Mouse (Mus musculus) kidney, adult 8-10 months (tissue): Measurements from ENCODE around the gene Carns1.
"Not testable (repeated sequence)": the region's sequence is repeated elsewhere in the genome, so short reads cannot be mapped to it uniquely, and the experiment has no call there.

Source experiments
- DNase-seq, 2 experiments: peaks; one replicate each; pipeline ENCODE4 v3.0.0; 2022

Carns1 gene

DNA sequence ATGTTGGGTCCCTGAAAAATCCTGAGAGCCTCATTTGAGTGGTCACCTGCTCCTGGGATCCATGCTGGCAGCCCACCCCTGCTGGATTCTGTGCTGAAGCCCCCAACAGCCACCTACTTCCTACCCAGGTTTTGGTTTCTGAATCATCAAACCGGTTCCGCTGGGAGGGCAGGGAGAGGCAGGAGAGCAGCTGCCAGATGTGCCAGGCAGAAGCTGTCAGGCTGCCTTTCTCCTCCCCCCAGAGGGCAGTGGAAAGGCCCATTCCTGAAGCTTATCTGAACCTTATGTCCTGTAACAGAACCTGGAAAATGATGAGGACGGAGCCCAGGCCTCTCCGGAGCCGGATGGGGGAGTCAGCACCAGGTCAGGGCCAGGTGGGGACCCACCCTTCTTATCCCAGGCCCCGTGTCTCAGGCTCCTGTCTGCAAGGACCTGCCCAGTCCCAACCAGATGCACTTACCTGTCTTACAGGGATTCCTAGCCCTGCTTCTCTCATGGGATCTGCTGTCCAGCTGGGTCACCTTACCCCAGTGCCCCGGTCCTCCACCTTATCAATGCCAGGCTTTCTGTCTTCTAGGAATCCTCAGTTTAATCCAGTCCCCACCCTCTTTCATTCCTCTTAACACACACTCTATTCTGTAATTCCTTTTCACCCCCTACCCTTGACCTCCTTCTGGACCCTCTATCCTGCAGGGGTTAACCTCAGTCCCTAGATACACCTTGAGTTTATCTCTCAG lies 48.4 kb downstream of the Carns1 start:
- no peak for DNase-seq

DNA sequence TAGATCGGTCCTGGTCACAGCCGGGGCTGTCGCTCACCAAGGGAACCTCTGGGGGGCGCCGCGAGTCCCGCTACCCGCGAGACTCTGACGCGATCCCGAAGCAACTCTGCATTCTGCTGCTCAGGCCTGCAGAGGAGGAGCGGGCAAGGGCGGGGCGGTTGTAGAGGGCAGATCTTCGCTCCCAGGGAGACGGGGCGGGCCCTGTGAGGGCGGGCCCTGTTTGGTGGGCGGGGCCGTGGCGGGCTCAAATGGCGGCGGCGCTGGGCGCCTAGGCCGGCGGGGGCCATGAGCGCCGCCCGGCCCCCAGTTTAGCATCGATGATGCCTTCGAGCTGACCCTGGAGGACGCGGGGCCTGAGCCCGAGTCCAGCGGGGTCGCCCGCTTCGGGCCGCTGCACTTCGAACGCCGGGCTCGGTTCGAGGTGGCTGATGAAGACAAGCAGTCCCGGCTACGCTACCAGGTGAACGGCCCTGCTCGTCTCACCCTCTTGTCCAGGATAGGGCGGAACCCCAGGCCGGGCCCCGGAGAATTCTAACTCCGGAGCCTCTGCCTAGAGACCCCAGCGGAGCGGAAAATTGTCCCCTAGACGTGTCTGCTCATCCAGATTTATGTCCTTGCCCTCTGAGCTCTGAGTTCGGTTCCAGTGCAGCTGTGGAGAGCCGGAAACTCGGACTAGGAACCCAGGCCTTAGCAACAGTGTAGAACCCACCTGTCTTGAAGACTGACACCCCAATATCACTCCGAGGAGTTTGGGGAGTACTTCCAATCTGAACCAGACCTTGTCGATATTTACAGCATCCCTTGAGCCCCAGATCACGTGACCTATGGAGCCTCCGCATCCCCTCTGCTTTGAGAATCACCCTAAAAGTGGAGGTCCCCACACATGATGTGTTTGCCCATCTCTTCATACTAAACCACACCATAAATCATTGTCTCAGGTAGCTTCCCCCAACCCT lies 49.3 kb downstream of the Carns1 start, which contains the start of gene Aip:
Aip (minus strand) TSS at position 118 of the 956 bp plus-strand sequence.
- peak; percentile 98 to 99 for DNase-seq

DNA sequence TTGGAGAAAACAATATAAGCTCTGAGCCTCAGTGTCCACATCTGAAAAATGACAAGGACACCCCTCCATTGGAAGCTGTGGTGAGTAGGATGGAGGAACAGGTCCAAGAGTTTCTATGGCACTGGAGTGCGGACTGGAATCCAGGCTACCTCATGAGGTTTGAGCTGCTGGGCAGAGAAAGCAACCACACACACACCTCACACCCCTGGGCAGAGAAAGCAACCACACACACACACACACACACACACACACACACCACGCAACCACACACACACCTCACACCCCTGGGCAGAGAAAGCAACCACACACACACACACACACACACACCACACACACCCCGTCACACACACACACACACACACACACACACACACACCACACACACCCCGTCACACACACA lies 50.0 kb downstream of the Carns1 start:
- not testable (repeated sequence) for DNase-seq

DNA sequence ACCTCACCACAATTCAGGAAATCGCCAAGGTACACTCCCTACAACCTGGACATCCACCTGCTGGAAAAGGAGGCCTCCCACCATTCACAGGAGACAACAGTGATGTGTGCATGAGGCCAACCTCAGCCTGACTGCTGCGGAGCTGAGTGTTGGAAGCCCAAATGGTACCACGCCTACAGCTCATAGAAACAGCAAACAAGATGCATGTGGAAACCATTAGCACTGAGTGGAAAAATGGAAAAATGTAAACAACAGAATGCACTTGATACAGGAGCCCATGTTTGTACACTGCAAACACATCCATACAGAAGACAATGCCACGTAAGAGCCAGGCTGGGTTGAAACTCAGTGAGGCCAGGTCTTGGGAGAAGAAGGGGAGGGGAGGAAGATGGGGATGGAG lies 50.8 kb downstream of the Carns1 start:
- DNase-seq = no peak

DNA sequence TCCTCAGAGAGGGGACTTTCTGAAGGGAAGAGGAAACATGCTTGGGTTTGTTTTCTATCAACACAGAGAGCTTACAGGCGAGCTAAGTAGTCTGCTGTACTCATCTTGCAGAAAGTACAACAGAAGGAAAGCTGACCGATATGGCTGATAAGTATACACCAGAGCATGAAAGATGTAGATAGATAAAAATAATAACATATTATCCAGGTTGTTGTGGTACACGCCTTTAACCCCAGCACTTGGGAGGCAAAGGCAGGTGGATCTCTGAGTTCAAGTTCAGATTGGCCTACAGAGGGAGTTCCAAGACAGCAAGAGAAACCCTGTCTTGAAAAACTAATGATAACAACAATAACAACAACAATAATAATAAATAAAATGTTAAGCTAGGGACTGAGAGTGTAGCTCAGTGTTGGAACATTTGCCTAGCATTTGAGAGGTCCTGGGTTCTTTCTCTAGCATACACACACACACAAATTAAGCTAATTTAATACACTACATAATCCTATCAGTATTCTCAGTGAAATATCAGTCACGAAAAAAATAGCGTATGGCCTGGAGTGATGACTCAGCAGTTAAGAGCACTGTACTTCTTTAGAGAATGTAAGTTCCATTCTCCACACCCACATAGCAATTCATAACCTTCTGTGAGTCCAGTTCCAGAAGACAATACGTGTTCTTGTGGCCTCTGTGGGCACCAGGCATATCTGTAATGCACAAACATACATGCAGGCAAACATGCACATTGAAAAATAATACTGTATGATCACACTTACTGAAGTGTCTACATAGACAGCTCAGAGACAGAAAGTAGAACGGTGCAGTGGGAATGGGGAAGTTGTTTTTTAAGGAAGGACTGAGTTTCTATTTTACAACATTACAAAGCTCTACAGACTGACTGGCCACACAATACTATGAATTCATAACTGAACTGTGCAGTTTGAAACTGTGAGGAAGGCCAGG lies 52.6 kb downstream of the Carns1 start:
- DNase-seq = no peak

DNA sequence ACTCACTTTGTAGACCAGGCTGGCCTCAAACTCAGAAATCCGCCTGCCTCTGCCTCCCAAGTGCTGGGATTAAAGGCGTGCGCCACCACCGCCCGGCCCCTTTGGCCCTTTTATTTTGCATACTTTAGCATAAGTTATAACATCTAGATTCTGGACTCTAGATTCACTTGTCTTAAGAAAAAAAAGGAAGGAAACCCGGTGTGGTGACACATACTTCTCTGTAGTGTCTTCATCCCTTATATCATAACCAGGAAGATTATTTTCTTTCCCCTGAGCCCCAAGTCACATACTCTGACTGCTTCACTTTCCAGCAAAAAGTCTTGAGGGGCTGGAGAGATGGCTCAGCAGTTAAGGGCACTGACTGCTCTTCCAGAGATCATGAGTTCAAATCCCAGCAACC lies 53.4 kb downstream of the Carns1 start:
- DNase-seq = not testable (repeated sequence)

DNA sequence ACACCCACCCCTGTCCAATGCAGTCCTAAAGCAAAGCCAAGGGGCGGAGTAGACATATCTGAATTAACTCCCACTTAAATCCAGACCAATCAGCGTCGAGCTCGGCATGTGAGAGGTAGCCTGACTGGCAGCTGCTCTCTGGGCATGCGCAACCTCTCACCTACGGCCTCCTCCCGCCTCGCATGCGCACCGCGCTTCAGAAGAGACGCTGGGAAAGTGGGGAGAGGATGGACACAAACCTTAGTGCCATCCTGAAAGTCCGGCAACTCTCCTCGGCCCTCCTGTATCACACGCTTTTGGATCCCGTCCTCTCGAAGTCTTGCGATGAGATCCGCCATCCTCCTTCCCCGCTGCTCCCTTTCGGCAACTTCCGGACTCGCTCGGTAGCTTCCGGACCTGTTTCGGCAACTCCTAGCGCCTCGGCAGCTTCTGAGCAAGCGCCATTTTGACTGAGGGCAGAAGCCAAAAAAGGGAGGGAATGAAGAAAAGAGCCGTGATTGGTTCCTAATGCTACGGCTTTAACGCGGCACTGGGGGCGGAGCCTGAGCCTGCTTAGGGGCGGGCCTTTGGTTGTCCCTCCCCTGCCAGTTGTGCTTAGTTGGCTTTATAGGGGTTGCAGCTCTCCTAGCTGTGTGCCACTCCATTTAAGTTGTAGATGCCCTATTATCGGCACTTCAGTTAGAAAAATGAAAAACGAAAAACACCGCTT lies 54.0 kb downstream of the Carns1 start:
- peak; percentile 99 for DNase-seq

DNA sequence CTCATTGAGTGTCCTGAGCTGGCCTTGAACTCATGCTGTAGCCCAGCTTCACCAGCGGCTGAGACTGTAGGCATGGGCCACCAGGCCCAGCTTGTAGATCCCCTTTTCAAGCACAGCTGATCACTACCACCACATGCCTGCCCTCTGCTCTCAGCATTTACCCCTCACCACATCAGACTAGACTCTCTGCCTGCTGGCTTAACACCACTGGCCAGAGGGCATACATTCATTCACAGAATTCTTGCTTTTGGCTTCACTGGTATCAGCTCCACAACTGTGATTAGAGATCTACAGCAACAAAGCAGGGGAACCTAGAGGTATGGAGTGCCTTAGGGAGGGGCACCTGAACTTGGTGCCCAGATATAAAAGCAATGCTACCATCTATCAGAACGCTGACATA lies 54.8 kb downstream of the Carns1 start:
- DNase-seq = no peak

DNA sequence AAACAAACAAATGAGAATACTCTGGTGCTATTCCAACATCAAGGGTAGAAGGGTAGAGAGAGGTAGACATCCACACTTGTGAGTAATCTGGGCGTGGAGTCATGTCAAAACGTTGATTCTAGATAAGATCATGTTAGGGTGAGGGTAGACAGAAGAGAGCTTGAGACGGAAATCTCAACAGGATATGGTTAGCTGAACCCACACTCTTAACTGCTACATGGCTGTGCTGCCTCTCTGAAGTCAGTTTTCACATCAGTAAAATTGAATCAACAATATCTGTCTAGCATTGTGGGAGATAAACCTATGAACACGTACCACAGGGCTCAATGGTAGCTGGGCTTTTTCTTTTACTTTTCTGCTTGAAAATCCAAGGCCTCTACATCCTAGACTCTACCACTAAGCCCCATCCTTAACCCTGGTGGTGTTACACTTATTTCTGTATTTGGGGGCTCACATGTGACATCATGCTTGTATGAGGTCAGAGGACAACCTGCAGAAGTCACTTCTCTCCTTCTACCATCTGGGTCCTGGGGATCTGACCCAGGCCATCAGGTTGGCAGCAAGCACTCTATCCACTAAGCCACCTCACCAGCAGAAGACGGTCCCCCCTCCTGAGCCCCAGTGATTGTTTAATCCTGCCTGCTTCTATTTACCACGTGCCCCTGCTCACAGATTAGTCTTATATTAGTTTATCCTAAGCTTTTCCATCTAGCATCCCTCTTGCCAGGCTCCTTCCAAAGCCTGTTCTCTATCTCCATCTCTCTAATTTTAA lies 55.4 kb downstream of the Carns1 start:
- no peak for DNase-seq

DNA sequence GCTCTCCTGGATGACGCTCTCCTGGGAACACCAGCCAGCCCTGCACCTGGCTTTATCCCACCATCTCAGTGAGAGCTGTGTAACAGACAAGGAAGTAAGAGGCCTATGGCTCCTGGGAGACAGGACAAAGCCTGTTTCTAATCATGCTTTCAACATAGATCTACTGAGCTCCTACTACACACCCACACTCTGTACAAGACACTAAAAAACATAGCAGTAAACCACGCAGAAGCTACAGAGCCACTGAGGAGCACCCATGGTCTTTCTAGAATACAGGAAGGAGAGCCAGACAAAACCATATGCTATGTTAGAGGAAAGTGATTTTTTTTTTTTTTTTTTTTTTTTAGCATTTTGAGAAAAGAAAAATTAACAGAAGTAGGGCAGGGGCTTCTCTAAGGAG lies 56.9 kb downstream of the Carns1 start:
- no peak for DNase-seq

DNA sequence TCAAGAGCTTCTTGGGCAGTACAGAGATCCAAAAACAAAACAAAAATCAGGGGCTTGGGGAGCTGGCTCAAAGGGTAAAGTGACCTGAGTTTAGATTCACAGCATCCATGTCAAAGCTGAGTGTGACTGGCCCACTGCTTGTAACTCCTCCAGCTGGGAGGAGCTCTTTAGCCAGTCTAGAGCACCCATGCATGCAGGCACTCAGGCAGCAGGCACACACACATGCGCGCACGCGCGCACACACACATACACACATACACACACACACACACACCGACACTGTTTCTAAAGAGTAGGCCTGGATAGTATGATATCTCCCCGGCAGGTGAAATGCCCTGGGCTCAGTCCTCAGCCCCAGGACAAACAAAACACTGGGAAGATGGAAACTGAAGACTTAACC lies 58.3 kb downstream of the Carns1 start:
- no peak for DNase-seq

DNA sequence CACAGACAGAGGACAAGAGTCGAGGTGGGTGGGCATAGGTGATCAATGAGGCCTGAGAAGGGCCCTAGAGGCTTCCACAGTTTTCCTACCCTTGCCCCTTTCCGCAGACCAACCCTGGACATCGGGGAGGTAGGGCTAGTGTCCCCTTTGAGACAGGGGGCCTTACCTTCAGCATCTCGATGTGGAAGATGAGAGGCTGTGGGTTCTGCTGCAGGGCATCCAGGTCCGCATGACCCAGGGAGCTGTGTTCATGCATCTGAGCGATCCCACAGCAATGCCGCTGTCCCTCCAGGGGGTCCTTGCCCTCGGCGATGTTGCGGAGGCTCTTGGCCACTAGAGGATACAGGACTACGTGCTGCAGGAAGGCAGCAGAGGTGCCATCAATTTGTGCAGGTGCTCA lies 59.5 kb downstream of the Carns1 start:
- DNase-seq = no peak

DNA sequence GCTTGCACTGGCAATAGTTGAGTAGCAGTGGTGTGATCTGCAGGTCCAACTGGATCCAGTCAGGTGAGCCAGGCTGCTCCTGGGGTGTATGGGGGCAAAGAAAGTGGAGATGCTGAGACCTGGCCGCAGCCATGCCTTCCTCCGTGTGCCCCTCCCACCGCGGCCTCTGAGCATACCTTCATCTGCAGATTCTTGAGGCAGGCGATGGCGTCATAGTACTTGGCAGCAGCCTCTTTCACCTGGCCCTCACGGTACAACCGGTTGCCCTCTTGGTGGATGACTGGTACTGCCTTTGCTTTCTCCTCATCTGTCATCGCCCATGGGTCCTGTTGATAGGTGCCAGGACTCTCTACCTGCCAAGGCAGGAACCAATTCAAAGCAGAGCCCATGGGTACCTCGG lies 60.1 kb downstream of the Carns1 start:
- DNase-seq = no peak

DNA sequence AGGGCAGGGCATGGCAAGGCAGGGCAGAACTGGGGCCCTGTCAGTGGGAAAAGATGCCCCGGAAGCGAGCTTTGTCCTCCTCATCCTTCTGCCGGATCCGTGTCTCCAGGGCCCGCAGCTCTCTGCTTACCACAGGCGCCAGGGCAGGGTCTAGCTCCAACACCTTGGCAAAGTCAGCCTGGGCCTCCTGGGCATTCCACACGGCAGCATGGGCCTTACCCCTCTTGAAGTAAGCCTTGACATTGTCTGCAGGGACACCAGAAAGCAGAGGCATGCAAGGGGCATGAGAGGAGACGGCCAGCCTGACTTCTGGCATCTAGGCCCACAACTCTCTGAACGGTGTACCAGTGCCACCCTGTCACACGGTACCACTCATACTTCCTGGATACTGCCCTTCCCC lies 60.7 kb downstream of the Carns1 start:
- DNase-seq = no peak
